Mouse (Mus musculus) liver, embryonic 14.5 days (tissue): ENCODE measurements around the gene Fah.

ENCODE experiments used
- CTCF ChIP-seq: IDR thresholded peaks from 2 replicates; pipeline ENCODE4 v1.5.1; 2016; ENCODE audit warnings: antibody characterized with exemption, low read depth, control low read depth
- EP300 ChIP-seq: IDR thresholded peaks from 2 replicates; pipeline ENCODE4 v1.6.1; 2016; ENCODE audit warnings: antibody characterized with exemption, low read depth

DNA sequence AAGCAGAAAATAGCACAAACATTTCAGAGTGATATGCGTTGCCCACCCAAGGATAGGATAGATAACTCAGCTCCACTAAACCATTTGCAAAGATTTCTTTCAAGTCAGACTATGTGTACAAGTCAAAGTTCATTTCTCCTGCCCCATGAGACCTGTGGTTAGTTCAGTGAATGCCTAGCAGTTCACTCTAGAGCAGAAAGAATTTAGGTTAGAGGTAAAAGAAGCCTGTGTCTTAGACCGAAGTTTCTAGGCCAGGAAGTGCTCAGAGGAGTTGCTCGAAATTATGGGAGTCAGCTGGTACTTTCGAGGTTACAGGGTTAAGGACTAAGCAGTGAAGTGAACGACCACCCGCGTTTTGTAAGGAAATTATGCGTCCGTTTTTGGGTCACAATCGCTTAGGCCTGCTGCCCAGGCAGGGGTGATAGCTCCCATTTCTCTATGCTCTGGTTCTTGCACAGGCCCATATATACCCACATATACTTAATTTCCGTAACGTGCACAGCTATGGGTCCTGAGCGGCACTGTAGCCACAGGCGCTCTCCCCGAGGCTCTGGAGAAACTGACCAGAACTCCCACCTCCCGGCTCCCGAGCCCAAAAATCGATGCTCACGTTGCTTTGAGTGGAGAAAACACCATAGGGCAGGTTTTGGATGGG lies 1.4 kb downstream of the Fah start:
- TF ChIP-seq CTCF = no peak
- TF ChIP-seq EP300 = no peak
